Mouse (Mus musculus) embryonic facial prominence, embryonic 14.5 days (tissue): Measurements from ENCODE around the gene Cldn18. TPM values are rescaled to one million over a fixed set of nuclear protein-coding genes. Genes with fewer than 3 reads are reported as not detected.

ENCODE experiments used
- ATAC-seq: fragments of 200-750 bp; cut with Nextera tagmentation; 2 replicates; pipeline ENCODE4 v1.8.0; 2017; ENCODE audit warnings: low read depth, moderate number of reproducible peaks, moderate TSS enrichment
- DNase-seq: peaks from one replicate; pipeline ENCODE4 v3.0.0-alpha.2; 2015; ENCODE audit warnings: low spot score
- H3K27ac ChIP-seq: fragments of 300-500 bp; sonication (generic); replicated peaks from 2 replicates; pipeline ENCODE4 v1.5.1; 2014; ENCODE audit warnings: low read depth, mild to moderate bottlenecking, low read length, moderate library complexity
- H3K27me3 ChIP-seq: fragments of 300-500 bp; sonication (generic); replicated peaks from 2 replicates; pipeline ENCODE4 v1.6.1; 2014; ENCODE audit warnings: low read length; ENCODE audit not compliant: control insufficient read depth, insufficient read depth
- H3K36me3 ChIP-seq: fragments of 300-500 bp; sonication (generic); 2 replicates; pipeline ENCODE4 v1.6.1; 2014; ENCODE audit warnings: low read length, mixed read lengths; ENCODE audit not compliant: control insufficient read depth, insufficient read depth
- H3K4me1 ChIP-seq: fragments of 300-500 bp; sonication (generic); 2 replicates; pipeline ENCODE4 v1.6.1; 2014; ENCODE audit warnings: antibody characterized with exemption, low read length; ENCODE audit not compliant: control insufficient read depth, insufficient read depth
- H3K4me2 ChIP-seq: fragments of 300-500 bp; sonication (generic); 2 replicates; pipeline ENCODE4 v1.6.1; 2014; ENCODE audit warnings: low read depth, mild to moderate bottlenecking, low read length, moderate library complexity, mixed read lengths
- H3K4me3 ChIP-seq: fragments of 300-500 bp; sonication (generic); 2 replicates; pipeline ENCODE4 v1.5.1; 2014; ENCODE audit warnings: low read depth, mild to moderate bottlenecking, low read length
- H3K9ac ChIP-seq: fragments of 300-500 bp; sonication (generic); 2 replicates; pipeline ENCODE4 v1.6.1; 2014; ENCODE audit warnings: low read depth, mild to moderate bottlenecking, low read length, moderate library complexity, mixed read lengths
- H3K9me3 ChIP-seq: fragments of 300-500 bp; sonication (generic); 2 replicates; pipeline ENCODE4 v1.6.1; 2016; ENCODE audit warnings: low read length; ENCODE audit not compliant: control insufficient read depth
- WGBS: fragments of 180-500 bp; shearing (Covaris S2); extraction: QIAGEN DNeasy Blood & Tissue Kit; methylation state at CpG from one replicate; pipeline ENCODE4 v1.1.7; 2014; 5-methylcytosine and 5-hydroxymethylcytosine counted together
- polyA plus RNA-seq: library from polyadenylated mRNA; unstranded; fragments of >200 nt; fragmentation: Nextera tagmentation; extraction: Ambion mirVana; gene quantifications from 2 replicates; pipeline ENCODE4 v1.2.1, GENCODE M21; 2014

Gene Cldn18
- polyA plus RNA-seq, 1 experiment from 2014 or later: not detected

- 34% methylated on average over 1 of the region's 1 CpGs for WGBS
- no peaks in the 10 kb centered on the region for H3K27me3 ChIP-seq
- no peak overlapping the region for H3K4me2 ChIP-seq
- no peak overlapping the region for H3K9ac ChIP-seq
- H3K36me3 ChIP-seq: no peaks in the 10 kb centered on the region
- no peaks in the 10 kb centered on the region for H3K4me1 ChIP-seq
- ATAC-seq (no peak), DNase-seq (no peak)
- no peaks in the 10 kb centered on the region for H3K9me3 ChIP-seq
- H3K4me3 ChIP-seq: no peak overlapping the region
- no peak overlapping the region for H3K27ac ChIP-seq
Measured at GRCm38 (mm10) chr9:99720011-99720410, 2.9 kb upstream of the Cldn18 start.

- no peak overlapping the region for H3K27ac ChIP-seq
Measured at GRCm38 (mm10) chr9:99710297-99710696, 6.8 kb downstream of the Cldn18 start.

GRCm38 (mm10) chr9:99709588-99710248 lies 7.3 kb downstream of the Cldn18 start:
- Histone ChIP-seq H3K9ac (no peak overlapping the region), H3K27ac (no peak overlapping the region), H3K4me3 (no peak overlapping the region), H3K27me3 (no peaks in the 10 kb centered on the region), H3K4me2 (no peak overlapping the region), H3K4me1 (no peaks in the 10 kb centered on the region), H3K9me3 (no peaks in the 10 kb centered on the region), H3K36me3 (no peaks in the 10 kb centered on the region)
- 82% methylated on average over 22 of the region's 22 CpGs for WGBS
- ATAC-seq (no peak), DNase-seq (no peak)

More at GRCm38 (mm10) chr9:99710297-99710696, 6.8 kb downstream of the Cldn18 start:
- no peaks in the 10 kb centered on the region for H3K27me3 ChIP-seq
- no peaks in the 10 kb centered on the region for H3K36me3 ChIP-seq
- no peak overlapping the region for H3K4me3 ChIP-seq
- no peaks in the 10 kb centered on the region for H3K9me3 ChIP-seq
- H3K4me2 ChIP-seq: no peak overlapping the region
- DNase-seq (no peak), ATAC-seq (no peak)
- no peaks in the 10 kb centered on the region for H3K4me1 ChIP-seq
- no peak overlapping the region for H3K9ac ChIP-seq
- 73% methylated on average over 4 of the region's 4 CpGs for WGBS

- Histone ChIP-seq H3K36me3 (no peaks in the 10 kb centered on the region), H3K4me1 (no peaks in the 10 kb centered on the region), H3K4me2 (no peak overlapping the region), H3K9ac (no peak overlapping the region), H3K4me3 (no peak overlapping the region), H3K9me3 (no peaks in the 10 kb centered on the region), H3K27ac (no peak overlapping the region), H3K27me3 (no peaks in the 10 kb centered on the region)
- 70% methylated on average over 11 of the region's 11 CpGs for WGBS
- DNase-seq (no peak), ATAC-seq (no peak)
Measured at GRCm38 (mm10) chr9:99707425-99708126, 9.5 kb downstream of the Cldn18 start.

GRCm38 (mm10) chr9:99706264-99706663 lies 10.8 kb downstream of the Cldn18 start:
- Histone ChIP-seq H3K4me1 (no peaks in the 10 kb centered on the region), H3K27ac (no peak overlapping the region), H3K4me2 (no peak overlapping the region), H3K27me3 (no peaks in the 10 kb centered on the region), H3K36me3 (no peaks in the 10 kb centered on the region), H3K4me3 (no peak overlapping the region), H3K9me3 (no peaks in the 10 kb centered on the region), H3K9ac (no peak overlapping the region)
- 94% methylated on average over 6 of the region's 6 CpGs for WGBS
- ATAC-seq: no peak
- no peak for DNase-seq

GRCm38 (mm10) chr9:99703711-99704110 lies 13.4 kb downstream of the Cldn18 start:
- Histone ChIP-seq H3K36me3 (no peaks in the 10 kb centered on the region), H3K27me3 (no peaks in the 10 kb centered on the region), H3K4me1 (no peaks in the 10 kb centered on the region), H3K27ac (no peak overlapping the region), H3K4me3 (no peak overlapping the region), H3K9ac (no peak overlapping the region), H3K4me2 (no peak overlapping the region), H3K9me3 (no peaks in the 10 kb centered on the region)
- DNase-seq (no peak), ATAC-seq (no peak)
- 77% methylated on average over 6 of the region's 6 CpGs for WGBS

GRCm38 (mm10) chr9:99702215-99702614 lies 14.9 kb downstream of the Cldn18 start:
- no peaks in the 10 kb centered on the region for H3K4me1 ChIP-seq
- H3K9me3 ChIP-seq: no peaks in the 10 kb centered on the region
- no peak for DNase-seq
- no peaks in the 10 kb centered on the region for H3K27me3 ChIP-seq
- H3K27ac ChIP-seq: no peak overlapping the region
- ATAC-seq: no peak
- 87% methylated on average over 6 of the region's 6 CpGs for WGBS
- H3K4me3 ChIP-seq: no peak overlapping the region
- no peak overlapping the region for H3K4me2 ChIP-seq
- no peak overlapping the region for H3K9ac ChIP-seq
- no peaks in the 10 kb centered on the region for H3K36me3 ChIP-seq

- no peak overlapping the region for H3K9ac ChIP-seq
- ATAC-seq: no peak
Measured at GRCm38 (mm10) chr9:99701187-99701586, 15.9 kb downstream of the Cldn18 start.

More at GRCm38 (mm10) chr9:99701187-99701586, 15.9 kb downstream of the Cldn18 start:
- H3K4me2 ChIP-seq: no peak overlapping the region
- no peak overlapping the region for H3K27ac ChIP-seq
- no peaks in the 10 kb centered on the region for H3K36me3 ChIP-seq
- no peak for DNase-seq
- H3K27me3 ChIP-seq: no peaks in the 10 kb centered on the region
- no peak overlapping the region for H3K4me3 ChIP-seq
- WGBS: 85% methylated on average over 2 of the region's 2 CpGs
- H3K4me1 ChIP-seq: no peaks in the 10 kb centered on the region
- H3K9me3 ChIP-seq: no peaks in the 10 kb centered on the region
